Comparison of ENCODE assay signal across 9 mouse cellular contexts in the genomic region with DNA sequence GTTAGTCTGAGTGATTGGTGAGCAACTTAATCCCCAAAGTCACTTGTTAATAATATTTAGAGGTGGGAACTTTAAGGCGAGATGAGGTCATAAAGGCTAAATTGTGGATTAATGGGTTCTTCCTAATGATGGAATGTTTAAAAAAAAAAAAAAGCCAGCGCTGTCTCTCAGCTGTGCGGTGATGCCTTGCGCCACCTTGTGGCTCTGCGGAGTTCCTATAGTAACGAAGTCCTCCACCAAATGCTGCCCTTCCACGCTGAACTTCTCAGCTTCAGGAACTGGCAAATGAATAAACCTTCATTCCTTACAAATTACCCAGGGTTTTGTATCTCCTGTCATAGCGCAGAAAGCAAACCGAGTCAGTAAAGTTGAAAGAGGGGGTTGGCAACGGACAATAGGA. TPM values are rescaled to one million over a fixed set of nuclear protein-coding genes. Genes with fewer than 3 reads are reported as not detected.
DNase-seq lines count a peak whose midpoint lies in the region; ATAC-seq and TF ChIP-seq lines count a peak whose summit lies in the region.
"Had no signal": no experiment of that assay in that cellular context is flagged by ENCODE, and none has a peak within 500 bp of the region (broad histone marks: within the 10 kb centered on the region; RNA-seq: fewer than 3 reads in every experiment).

No protein-coding gene starts in this region.

- peak; percentile 83 for TF ChIP-seq CTCF in liver, adult 2 months (IDR thresholded peaks at IDR 0.05; ENCODE audit: low read depth, low read length)

- H3K27ac ChIP-seq in liver, adult 2 months (replicated peaks; ENCODE audit: insufficient read depth, low read depth, low read length), result no peak overlapping the region
- H3K27ac ChIP-seq in liver, embryonic 12.5 days, result no peak overlapping the region
- H3K27ac ChIP-seq: heart, embryonic 13.5 days; neural tube, embryonic 13.5 days had no signal

- DNase-seq in liver, adult 2 months (ENCODE audit: extremely low read depth, low read depth, low spot score), result peak; percentile 19
- peak; percentile 53 for DNase-seq in R1 (ENCODE audit: low read depth, low spot score)
- peak; percentile 66 for DNase-seq in embryo, embryonic 10.5 days (ENCODE audit: low spot score)
- DNase-seq in kidney, postnatal 25 days, result peak; percentile 59 to 63
- DNase-seq in lung, postnatal 14 days, result peak; percentile 49
- peak; percentile 38 for DNase-seq in right cerebral cortex, postnatal 25 days

- H3K9me3 ChIP-seq in liver, embryonic 12.5 days (replicated peaks), result no peaks in the 10 kb centered on the region
- H3K9me3 ChIP-seq: heart, embryonic 13.5 days; neural tube, embryonic 13.5 days had no signal

- WGBS in liver, adult 2 months, result 10% methylated on average over 10 of the region's 10 CpGs
- WGBS in liver, embryonic 12.5 days (ENCODE audit: insufficient replicate concordance), result 9% methylated on average over 10 of the region's 10 CpGs

- H3K4me1 ChIP-seq in liver, adult 2 months (ENCODE audit: control insufficient read depth, insufficient read depth, low read length), result 0 out of 2 replicates have a peak, but pooled peaks cover 2% of the 10 kb centered on the region
- H3K4me1 ChIP-seq in liver, embryonic 12.5 days, result 0 out of 2 replicates have a peak, but pooled peaks cover 6% of the 10 kb centered on the region
- H3K4me1 ChIP-seq: heart, embryonic 13.5 days had no signal

- TF ChIP-seq POLR2A in liver, adult 2 months (IDR thresholded peaks at IDR 0.05; ENCODE audit: extremely low read depth, insufficient read depth, low read length), result no peak

- H3K4me2 ChIP-seq in liver, embryonic 12.5 days, result no peak overlapping the region
- H3K4me2 ChIP-seq: heart, embryonic 13.5 days; neural tube, embryonic 13.5 days had no signal

- H3K36me3 ChIP-seq in liver, adult 2 months (ENCODE audit: control insufficient read depth, insufficient read depth, low read length), result no peaks in the 10 kb centered on the region
- no peaks in the 10 kb centered on the region for H3K36me3 ChIP-seq in liver, embryonic 12.5 days
- H3K36me3 ChIP-seq: heart, embryonic 13.5 days; neural tube, embryonic 13.5 days had no signal

- no peak overlapping the region for H3K4me3 ChIP-seq in liver, adult 2 months (ENCODE audit: insufficient read depth, low read depth, low read length)
- H3K4me3 ChIP-seq in liver, embryonic 12.5 days, result no peak overlapping the region
- H3K4me3 ChIP-seq: heart, embryonic 13.5 days; neural tube, embryonic 13.5 days had no signal

- H3K9ac ChIP-seq in liver, adult 2 months (ENCODE audit: low read depth, low read length), result no peak overlapping the region
- H3K9ac ChIP-seq in liver, embryonic 12.5 days, result no peak overlapping the region
- H3K9ac ChIP-seq: heart, embryonic 13.5 days; neural tube, embryonic 13.5 days had no signal

- no peaks in the 10 kb centered on the region for H3K79me2 ChIP-seq in liver, adult 2 months (ENCODE audit: control insufficient read depth, insufficient read depth, low read length)

- ATAC-seq in liver, embryonic 12.5 days, result no peak

- H3K27me3 ChIP-seq in liver, adult 2 months (ENCODE audit: control insufficient read depth, insufficient read depth, low read length), result no peaks in the 10 kb centered on the region
- no peaks in the 10 kb centered on the region; the same call in 1 of the 2 replicates for H3K27me3 ChIP-seq in liver, embryonic 12.5 days (replicated peaks)
- H3K27me3 ChIP-seq: heart, embryonic 13.5 days; neural tube, embryonic 13.5 days had no signal

RNA-seq across cellular contexts. Expression of gene Rps29, which starts 27.0 kb away (rescaled TPM):
- total RNA-seq in liver, adult 2 months (2014; rRNA removed), result 137 and 202 TPM in 2 replicates
- 779 and 865 TPM in 2 replicates for polyA plus RNA-seq in liver, adult 2 months (2012; rRNA removed)
- 1,522 and 1,647 TPM in 2 replicates for polyA plus RNA-seq in liver, embryonic 12.5 days (2016; fragmentation: Nextera tagmentation; extraction: Ambion mirVana)

RNA-seq across cellular contexts. Expression of gene Lrr1, which starts 36.6 kb away (rescaled TPM):
- 0.67 TPM in 1 of 2 replicates, not detected in the other for total RNA-seq in liver, adult 2 months (2014; rRNA removed)
- not detected in 2 replicates for polyA plus RNA-seq in liver, adult 2 months (2012; rRNA removed)
- 21.3 and 24.3 TPM in 2 replicates for polyA plus RNA-seq in liver, embryonic 12.5 days (2016; fragmentation: Nextera tagmentation; extraction: Ambion mirVana)

RNA-seq across cellular contexts. Expression of gene Rpl36al, which starts 51.9 kb away (rescaled TPM):
- 412 and 466 TPM in 2 replicates for total RNA-seq in liver, adult 2 months (2014; rRNA removed)
- 129 and 148 TPM in 2 replicates for polyA plus RNA-seq in liver, adult 2 months (2012; rRNA removed)
- 797 and 813 TPM in 2 replicates for polyA plus RNA-seq in liver, embryonic 12.5 days (2016; fragmentation: Nextera tagmentation; extraction: Ambion mirVana)

RNA-seq across cellular contexts. Expression of gene Mgat2, which starts 52.0 kb away (rescaled TPM):
- total RNA-seq in liver, adult 2 months (2014; rRNA removed), result 33.9 and 34.0 TPM in 2 replicates
- polyA plus RNA-seq in liver, adult 2 months (2012; rRNA removed), result 15.8 and 16.7 TPM in 2 replicates
- polyA plus RNA-seq in liver, embryonic 12.5 days (2016; fragmentation: Nextera tagmentation; extraction: Ambion mirVana), result 48.4 and 51.0 TPM in 2 replicates

Comparison
In these comparisons a context has a peak if more than half of its experiments do, and no peak if none do; other contexts are left out.
1. RNA of gene Lrr1, which starts 36.6 kb away (polyA plus RNA-seq): 21.3 to 24.3 TPM in liver, embryonic 12.5 days; not detected in liver, adult 2 months; every median in the first group is over 10 times any median in the second.
2. Peak in every context shown above with its lines, with median percentiles within 50 percentile points of each other: DNase-seq.